Mouse (Mus musculus): ENCODE data around the gene Kntc1.

The Kntc1 gene

GRCm38 (mm10) chr5:123808541-123808940, 59.0 kb downstream of the Kntc1 start:
- DNase-seq (ENCODE audit: low spot score): no peak

- DNase-seq (ENCODE audit: low spot score): no peak
Observed at GRCm38 (mm10) chr5:123809156-123809555, 59.6 kb downstream of the Kntc1 start.

- DNase-seq (ENCODE audit: low spot score): no peak
Observed at GRCm38 (mm10) chr5:123816891-123817290, 67.4 kb downstream of the Kntc1 start.

GRCm38 (mm10) chr5:123818941-123819577, 69.5 kb downstream of the Kntc1 start:
- DNase-seq (ENCODE audit: low spot score): no peak

- DNase-seq (ENCODE audit: low spot score): no peak
Observed at GRCm38 (mm10) chr5:123820501-123821263, 71.2 kb downstream of the Kntc1 start.

- no peak for DNase-seq (ENCODE audit: low spot score)
Observed at GRCm38 (mm10) chr5:123821264-123821571, 71.7 kb downstream of the Kntc1 start.

- no peak for DNase-seq (ENCODE audit: low spot score)
Observed at GRCm38 (mm10) chr5:123822706-123823105, 73.2 kb downstream of the Kntc1 start.

GRCm38 (mm10) chr5:123827659-123828091, 78.2 kb downstream of the Kntc1 start:
- DNase-seq (ENCODE audit: low spot score): no peak

GRCm38 (mm10) chr5:123832309-123832708, 82.8 kb downstream of the Kntc1 start:
- no peak for DNase-seq (ENCODE audit: low spot score)

GRCm38 (mm10) chr5:123834836-123835235, 85.3 kb downstream of the Kntc1 start:
- peak; percentile 23 for DNase-seq (ENCODE audit: low spot score)

- DNase-seq (ENCODE audit: low spot score): no peak
Observed at GRCm38 (mm10) chr5:123837371-123837770, 87.9 kb downstream of the Kntc1 start.

GRCm38 (mm10) chr5:123842221-123842934, 92.9 kb downstream of the Kntc1 start:
- no peak for DNase-seq (ENCODE audit: low spot score)

GRCm38 (mm10) chr5:123842935-123843282, 93.4 kb downstream of the Kntc1 start:
- no peak for DNase-seq (ENCODE audit: low spot score)

- DNase-seq (ENCODE audit: low spot score): no peak
Observed at GRCm38 (mm10) chr5:123843816-123844215, 94.3 kb downstream of the Kntc1 start.

GRCm38 (mm10) chr5:123844316-123844715, 94.8 kb downstream of the Kntc1 start:
- DNase-seq (ENCODE audit: low spot score): no peak

- DNase-seq (ENCODE audit: low spot score): no peak
Observed at GRCm38 (mm10) chr5:123851398-123851797, 101.9 kb downstream of the Kntc1 start.

GRCm38 (mm10) chr5:123853877-123854504, 104.5 kb downstream of the Kntc1 start:
- no peak for DNase-seq (ENCODE audit: low spot score)

- no peak for DNase-seq (ENCODE audit: low spot score)
Observed at GRCm38 (mm10) chr5:123854511-123854910, 105.0 kb downstream of the Kntc1 start.

- DNase-seq (ENCODE audit: low spot score): no peak
Observed at GRCm38 (mm10) chr5:123858798-123859197, 109.3 kb downstream of the Kntc1 start.

- DNase-seq (ENCODE audit: low spot score): no peak
Observed at GRCm38 (mm10) chr5:123862374-123863350, 113.1 kb downstream of the Kntc1 start.

- DNase-seq (ENCODE audit: low spot score): no peak
Observed at GRCm38 (mm10) chr5:123863934-123864333, 114.4 kb downstream of the Kntc1 start.
